Mouse (Mus musculus) stomach, postnatal 0 days (tissue): Measurements from ENCODE around the gene Tnfaip3.

Experiments
- CTCF ChIP-seq: IDR thresholded peaks from 2 replicates; pipeline ENCODE4 v1.5.1; 2016; ENCODE audit warnings: antibody characterized with exemption, low read depth, mild to moderate bottlenecking, moderate library complexity
- EP300 ChIP-seq: optimal IDR thresholded peaks from 2 replicates; pipeline ENCODE3; 2016; ENCODE audit warnings: antibody characterized with exemption

DNA sequence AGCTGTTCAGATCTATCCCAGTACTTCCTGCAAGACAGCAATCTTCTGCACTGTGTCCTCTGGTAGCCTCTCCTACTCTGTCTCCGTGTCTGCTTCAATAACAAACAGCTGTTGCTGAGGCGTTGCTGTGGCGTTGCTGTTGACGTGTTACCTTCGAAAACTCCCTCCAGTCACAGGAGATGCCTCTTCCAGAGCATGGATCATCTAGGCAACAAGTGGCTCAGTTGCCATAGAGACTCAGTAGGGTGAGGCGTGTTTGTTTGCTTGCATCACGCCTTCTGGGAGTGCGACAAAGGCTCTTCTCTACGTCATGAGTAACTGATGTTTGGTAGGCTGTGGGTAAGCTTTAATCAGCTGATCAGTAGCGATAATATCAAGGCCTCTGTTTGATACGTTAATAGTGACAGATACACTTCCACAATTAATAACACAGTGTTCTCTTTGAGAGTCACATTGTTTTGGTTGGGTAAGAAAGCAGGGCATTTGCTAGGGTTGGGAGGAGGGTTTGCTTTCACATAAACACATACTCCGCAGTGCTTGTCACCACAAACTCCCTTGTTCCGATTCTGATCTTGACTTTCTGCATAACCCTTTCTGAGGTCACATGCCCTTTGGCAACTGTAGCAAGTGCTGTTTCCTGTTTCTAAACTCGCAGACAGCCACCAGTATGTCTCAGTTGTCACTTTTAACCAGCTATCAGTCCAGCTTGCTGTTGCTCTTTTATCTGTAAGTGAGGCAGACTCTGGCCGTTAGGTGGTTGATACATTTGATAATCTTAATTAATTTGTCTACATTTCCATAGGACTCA is 46.8 kb upstream of the Tnfaip3 start:
- TF ChIP-seq EP300 (no peak), CTCF (no peak)
